Mouse (Mus musculus): ENCODE measurements at regions not wholly inside any gene's neighbourhood (a gene's known extent, or its start where the extent isn't known, plus 50 kb on each side); places are given as distances from the start of the nearest gene placed in this dataset.

DNA sequence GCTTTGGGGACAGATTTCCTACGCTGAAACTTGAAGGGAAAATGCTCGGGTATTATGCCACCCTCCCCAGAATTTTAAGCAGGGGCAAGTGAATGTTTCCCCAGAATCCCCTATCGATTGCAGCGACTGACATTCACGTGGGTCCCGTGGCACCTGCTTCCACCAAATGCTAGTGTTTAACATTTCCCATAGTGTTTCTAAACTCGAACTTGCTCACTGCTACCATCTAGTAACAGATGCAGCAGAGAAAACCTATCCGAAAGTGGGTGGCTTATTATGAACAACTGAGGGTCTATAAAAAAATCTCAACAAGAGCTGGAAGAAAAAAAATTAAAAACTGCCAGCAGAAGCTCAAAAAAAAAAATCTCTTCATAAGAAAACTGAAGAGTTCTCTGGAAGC lies 284.2 kb downstream of the Rnf144a start:
- no peak for ATAC-seq

DNA sequence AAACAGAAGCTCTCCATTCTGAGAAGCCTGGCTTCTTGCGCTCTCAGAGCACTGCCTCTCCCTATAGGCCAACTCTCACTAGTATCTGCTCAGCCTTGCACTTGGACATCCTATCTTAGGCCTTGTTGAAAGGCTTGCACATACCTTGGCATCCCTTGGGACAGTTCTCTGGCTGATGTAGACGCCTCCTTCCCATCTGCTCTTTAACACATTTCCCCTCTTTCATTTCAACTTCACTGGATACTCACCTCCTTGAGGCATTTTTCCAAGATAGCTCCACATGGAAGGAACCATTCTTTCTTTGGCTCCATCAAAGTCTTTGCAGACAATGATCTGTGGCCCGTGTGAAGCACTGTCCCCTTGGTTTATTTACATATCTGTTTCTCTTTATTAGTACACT lies 285.0 kb downstream of the Rnf144a start:
- no peak for ATAC-seq

DNA sequence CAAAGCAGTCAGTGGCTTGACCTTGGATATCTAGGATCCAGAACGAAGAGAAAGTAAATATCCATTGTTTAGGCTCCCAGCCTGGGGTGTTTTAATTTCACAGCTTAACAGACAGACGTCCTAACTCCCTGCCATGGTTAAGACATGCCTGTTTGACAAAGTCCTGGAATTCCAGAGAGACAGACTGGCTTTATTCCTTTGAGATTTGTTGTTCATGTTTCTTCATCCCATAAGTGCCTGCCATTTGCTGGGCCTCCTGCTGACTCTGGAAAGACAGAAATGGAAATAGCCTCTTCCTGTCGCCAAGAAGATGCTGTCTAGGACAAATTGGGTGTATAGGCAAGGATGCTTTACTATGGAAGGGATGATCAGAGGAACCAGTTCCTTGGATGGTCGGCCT lies 285.5 kb downstream of the Rnf144a start:
- ATAC-seq: no peak

DNA sequence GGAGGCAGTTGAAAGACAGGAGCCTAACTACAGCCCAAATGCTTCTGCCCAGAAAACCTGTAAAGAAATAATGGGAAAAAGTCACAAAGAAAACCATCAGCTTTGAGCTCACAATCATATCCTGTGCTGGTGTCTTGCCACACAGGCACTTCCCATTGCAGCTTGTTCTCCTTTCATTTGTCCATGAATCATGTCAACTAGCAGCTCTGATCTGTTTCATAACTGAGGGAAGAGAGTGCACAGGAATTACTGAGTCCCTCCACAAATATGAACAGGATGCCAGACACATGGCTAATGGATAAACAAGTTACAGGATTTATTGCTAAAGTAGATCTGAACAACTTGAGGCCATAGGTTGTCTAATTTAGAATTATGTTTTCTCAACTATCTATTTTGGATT lies 286.2 kb downstream of the Rnf144a start:
- no peak for ATAC-seq

DNA sequence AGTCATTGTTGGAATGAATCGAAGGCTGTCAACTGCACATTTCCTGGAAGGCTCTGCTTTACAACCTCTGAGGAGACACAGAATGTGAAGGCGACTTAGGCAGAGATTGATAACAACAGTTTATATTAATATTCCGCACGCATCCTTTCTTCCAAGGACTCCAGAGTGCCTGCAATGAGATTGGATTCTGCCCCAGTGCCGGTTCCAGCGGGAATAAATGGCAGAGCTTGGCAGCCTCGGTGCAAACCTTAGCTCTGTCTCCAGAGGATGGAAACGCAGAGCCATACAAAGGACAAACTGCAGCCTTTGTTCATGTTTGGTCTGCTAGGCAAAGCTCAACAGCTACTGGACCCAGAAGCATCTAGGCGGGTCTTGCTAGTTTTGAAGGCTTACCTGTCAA lies 288.8 kb downstream of the Rnf144a start:
- no peak for ATAC-seq

DNA sequence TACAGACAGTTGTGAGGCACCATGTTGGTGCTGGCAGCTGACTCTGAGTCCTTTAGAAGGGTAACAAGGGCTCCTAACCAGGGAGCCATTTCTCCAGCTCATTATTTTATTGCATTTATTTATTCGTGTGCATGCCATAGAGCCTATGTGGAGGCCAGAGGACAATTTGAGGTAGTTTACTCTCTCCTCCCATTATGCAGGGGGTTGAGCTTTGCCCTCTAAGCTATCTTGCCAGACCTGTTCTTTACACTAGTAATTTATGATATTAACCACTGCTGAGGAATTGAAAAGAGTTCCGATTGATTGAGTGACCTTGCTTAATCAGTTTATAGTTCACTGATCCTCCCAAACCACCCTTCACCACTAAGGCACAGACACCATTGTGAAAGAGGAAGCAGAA lies 290.8 kb downstream of the Rnf144a start:
- no peak for ATAC-seq

DNA sequence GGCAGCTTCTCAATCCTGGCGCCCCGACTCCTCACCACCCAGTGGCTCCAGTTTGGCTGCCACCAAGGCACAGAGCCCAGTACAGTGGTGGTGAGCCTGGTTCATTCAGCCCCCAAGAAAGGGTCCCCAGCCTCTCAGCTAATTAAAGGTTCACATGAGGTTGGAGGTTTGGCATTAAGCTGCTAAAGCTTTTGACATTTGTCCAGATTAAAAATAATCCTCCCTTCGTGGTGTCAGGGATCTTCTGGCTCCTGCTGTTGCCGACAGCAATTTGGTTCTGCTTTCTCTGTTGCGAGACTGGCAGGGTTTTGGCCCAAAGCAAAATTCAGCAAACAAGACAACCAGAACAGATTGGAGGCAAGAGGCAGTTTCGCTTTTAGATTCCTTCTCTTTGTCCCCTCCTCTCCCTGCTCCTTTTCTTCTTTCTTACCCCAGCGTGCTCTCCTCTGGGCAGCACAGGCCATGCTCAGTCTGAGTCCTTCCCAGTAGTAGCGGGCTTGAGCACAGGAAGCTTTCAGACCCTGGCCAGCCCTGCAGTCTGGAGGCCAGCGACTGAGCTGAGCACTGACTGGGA lies 299.6 kb downstream of the Rnf144a start:
- no peak for ATAC-seq

DNA sequence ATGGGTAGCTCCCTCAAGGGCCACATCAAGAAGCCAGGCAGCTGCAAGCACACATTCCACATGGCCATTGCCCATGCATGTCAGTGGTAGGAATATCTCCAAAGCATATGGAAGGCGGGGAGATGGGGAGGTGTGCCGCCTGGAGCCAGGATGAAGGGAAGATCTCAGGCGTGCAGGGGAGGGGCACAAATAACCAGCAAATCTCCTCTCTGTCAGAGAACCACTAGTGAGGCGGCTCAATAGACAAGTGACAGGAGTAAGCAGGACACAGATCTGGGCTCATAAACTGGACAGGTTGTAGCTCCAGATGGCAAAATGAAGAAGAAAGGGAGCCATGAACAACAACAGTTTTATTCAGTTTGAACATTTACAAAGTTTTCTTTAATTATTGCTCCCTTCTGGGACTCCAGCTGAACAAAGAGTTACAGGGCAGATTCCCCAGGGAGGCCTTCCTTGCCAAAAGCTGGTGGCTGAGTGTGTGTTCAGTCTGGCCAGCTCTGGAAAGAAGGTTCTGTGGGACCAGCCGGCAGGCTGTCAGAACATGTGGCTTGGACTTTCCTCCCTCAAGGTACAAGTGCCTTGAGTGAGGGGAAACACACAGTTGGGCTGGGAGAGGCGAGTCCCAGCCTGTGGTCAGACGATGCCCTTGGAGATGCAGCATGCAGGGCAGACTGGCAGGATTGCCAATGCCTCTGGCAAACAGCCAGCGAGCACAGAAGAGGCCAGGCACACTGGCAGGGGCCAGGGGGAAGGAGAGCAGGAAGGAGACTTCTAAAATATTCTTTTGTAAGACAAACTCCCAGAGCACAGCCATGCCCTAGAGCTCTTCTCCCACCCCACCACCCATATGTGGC lies 302.7 kb downstream of the Rnf144a start:
- ATAC-seq: no peak

DNA sequence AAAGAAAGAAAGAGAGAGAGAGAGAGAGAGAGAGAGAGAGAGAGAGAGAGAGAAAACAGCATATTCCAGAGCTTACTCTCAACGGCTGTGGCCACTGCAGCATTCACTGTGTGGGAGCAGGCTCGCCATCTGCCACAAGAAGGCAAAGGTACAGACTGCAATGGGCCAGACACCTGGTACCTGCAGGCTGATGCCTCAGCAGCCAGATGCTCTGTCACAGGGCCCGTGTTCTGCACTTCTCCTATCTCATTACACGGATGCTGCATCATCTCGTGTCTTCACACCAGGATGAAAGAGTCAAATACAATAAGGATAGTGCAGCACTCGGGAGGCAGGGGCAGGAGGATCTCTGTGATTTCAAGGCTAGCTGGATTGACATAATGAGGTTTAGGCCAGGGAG lies 305.2 kb downstream of the Rnf144a start:
- no peak for ATAC-seq

DNA sequence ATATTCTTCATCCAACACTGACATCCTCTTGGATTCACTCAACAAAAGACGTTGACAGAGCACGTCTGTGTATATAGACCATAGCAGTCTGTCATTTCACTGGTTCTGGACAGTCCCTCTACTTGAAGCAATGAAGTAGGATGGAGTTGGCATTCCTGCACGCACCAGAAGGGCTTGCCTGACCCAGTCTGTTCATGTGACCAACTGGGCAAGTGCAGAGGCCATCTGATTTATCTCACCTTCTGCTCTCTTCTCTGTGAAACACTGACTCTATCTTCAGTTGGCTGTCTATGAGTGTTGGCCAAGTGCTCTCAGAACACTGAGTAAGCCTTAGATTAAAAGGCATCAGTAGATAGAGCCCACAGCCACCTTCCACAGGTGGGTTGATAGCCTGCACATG lies 310.7 kb downstream of the Rnf144a start:
- ATAC-seq: no peak

DNA sequence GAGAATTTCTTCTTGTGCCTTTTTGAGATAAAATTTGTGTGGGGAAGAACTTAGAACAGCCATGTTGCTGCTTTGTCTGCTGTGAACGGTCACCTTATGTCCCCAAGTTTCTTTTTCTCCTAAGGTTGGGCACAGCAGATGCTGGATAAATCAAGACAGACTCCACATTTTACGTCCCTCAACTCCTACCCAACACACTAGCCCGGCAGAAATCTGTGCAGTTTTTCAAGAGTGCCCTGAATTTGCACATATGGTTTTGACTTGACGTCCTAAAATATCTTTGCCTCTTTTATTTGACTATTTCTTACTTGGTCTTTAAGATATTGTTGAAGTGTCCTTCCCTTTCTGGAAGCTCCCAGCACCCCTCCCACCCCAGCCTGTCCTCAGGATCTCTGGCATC lies 312.7 kb downstream of the Rnf144a start:
- ATAC-seq: no peak

DNA sequence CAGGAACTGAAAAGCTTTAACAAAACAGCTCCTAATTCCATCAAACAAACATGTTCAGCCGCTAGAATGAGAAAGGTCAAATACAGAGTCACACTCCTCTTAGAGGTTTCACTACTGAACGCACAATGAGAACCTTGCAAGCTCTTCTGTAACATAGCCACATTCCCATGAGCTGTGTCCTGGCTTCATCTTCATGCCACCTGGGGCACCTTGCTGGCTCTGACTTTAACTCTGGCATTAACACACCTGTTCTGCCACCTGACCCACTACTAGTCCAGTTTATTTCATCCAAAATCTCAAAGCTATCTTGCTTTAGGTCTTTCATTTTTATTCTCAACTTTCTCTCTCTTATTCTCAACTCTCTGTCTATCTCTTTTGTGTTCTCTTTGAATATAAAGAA lies 314.9 kb downstream of the Rnf144a start:
- ATAC-seq: no peak

DNA sequence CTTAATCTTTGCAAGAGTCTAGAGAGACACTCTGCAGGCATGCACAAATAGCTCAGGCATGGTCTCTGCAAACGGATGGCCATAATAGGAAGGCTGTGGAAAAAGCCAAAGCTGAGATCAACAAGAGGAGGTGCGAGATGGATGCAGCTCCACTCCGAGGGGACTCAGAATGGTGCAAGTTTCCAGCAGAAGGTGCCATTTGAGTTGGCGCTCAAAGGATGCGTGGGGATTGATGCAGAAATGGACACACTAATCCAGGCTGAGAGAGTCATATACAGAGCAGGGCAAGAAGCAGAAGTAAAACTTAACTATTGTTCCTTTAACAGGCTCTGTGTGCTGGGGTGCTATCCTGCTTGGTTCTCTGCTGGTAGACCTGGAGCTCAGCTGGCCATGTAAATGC lies 315.9 kb downstream of the Rnf144a start:
- ATAC-seq: no peak

DNA sequence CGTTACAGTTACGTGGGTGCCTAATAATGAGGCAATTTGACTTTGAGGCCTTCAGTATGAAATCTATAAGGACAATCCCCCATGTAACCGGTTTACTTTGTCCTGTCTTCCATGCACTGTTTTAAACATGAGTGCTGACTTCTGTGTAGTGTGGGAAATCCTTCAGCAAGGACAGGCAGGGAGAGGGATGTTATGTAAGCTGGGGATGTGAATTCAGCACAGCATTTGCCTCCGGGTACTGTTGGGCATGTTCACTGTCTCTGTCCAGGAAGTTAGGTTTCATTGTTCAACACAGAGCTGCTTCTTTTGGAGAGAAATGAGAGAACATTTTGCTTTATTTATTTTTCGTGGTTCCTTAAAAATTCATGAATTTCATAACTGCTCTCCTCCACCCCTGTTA lies 322.7 kb downstream of the Rnf144a start:
- ATAC-seq: no peak

DNA sequence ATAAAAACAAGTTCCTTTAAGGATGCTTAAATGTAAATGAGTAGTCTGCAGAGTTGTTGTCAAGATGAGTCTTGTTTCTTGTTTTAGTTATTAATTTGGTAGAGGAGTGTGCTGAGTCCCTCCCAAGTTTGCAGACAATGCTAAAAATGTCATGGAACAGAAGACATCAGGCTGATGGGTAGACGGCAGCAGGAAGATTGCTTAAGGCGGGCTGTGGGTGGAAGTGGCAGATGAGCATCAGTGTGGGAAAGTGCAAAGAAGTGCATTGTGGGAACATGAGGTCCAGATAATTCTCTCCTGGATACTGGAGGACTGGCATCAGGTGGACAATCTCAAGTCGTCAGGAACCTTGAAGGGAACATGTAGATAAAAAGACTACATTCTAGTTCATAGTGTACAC lies 323.2 kb downstream of the Rnf144a start:
- ATAC-seq: no peak

DNA sequence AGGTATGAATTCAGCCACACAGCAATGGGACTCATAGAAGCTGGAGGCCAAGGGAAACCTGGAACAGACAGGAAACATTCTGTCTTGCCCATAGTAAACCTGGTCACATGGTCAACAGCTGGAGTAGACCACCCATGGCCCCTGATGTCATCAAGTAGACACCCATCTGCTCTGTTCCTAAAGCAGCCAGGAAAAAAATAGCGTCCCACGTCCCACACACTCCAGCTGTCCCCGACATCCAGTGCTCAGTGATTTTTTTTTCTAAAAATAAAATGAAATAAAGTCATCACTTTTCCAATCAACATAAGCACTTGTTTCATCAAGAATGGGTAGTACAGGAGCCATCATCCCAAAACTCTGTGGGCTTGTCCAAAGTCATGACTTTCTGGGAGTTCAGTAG lies 326.7 kb downstream of the Rnf144a start:
- no peak for ATAC-seq

DNA sequence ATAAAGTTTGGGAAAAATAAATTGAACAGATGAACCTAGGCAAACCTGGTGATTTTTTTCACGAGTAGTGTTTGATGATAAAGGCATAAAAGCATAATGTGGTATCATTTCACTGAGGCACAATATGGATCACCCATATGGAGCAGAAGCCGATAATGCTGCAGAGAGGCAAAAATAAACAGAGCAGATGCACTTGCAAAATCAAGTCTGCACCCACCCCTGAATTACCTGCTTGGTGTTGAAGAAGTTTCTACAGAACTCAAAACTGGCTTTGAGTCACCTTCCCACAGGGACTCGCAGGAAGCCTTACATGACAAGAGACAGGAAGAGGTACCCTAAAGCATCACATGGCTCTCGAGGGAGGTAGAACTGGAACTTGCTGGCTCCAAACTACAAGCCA lies 328.1 kb downstream of the Rnf144a start:
- no peak for ATAC-seq

DNA sequence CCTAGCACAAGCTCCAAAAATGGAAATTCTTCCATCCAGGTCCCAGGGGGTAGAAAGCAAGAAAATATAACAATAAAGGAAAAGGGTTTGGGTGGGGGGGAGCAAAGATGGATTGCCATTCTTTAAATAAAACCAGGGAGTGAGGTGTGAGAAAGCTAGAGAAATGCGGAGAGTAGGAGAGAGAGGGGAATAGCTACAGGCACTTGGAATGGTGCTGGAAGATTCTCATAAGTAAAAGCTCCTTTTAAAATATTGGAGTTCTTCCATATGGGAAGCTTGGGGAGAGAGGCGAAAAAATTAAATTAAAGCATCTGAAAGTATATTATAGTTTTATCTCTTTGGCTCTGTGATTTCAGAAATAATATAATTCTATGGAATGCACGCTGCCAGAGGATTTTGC lies 328.6 kb downstream of the Rnf144a start:
- ATAC-seq: no peak

DNA sequence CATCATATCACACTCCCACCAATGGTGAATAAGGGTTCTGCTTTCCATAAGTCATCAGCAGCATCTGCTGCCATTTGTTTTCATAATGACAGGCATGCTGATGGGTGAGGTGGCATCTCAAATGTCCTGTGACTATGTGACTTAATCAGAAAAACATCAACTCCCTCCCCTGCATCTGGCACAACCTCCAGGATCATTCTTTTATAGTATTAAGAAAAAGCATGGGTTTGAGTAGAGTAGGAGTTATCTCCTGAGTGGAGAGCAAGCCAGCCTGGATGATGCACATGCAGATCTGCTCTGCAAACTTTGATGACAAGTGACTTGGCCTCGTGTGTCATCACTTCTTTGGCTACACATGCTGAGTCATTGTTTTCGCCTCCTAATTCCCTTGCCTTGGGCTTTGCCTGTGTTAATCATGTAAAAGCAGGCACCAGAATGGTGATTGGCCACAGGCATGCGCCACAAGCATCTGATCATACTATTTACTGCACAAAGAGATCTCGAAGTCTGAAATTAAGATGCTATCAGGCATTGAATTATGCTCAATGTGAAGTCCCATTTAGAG lies 335.9 kb downstream of the Rnf144a start:
- no peak for ATAC-seq

DNA sequence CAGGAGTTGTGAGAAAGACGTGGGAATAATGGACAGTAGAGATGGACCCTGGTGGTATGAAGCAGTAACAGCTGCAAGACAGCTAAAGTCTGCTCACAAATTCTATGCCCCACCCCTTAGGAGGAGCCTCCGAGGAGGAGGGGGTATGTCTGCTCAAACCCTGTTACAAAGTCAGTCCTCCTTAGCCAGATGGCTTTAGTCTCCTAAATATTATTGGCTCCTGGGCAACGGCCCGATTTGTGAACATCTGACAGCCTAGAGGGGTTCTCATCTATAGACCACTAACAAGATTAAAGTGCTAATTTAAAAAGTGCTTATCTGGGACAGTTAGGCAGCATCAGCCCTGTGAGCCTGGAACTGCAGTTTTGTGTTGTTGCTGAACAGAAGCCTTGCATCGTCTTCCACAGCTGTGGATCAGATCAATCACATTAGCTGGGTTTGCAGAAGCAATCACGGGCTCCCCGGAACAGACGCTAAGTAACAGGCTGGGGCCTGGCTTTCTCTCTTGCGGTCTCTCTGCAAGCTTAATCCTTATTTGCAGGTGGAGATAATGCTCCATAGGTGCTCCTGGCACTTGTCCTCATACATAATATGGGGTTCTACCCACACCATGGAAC lies 339.3 kb downstream of the Rnf144a start:
- no peak for ATAC-seq

DNA sequence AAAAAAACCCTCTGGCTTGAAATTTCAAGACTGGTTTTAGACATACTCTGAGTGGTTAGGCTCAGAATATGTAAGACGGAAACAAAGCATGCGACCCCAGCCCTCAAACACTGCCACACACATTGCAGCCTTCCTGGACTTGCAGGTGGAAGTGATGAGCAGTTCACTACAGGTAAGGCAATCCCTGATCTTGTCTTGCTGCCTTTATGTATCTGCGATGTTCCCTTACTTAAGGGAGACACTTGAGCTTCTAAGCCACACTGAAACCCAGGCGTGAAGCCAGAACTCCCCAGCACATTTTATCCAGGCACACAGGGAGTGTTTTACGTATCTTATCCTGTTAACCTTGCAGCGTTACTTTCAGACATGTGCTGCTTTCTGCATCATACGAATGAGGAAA lies 342.9 kb downstream of the Rnf144a start:
- no peak for ATAC-seq

DNA sequence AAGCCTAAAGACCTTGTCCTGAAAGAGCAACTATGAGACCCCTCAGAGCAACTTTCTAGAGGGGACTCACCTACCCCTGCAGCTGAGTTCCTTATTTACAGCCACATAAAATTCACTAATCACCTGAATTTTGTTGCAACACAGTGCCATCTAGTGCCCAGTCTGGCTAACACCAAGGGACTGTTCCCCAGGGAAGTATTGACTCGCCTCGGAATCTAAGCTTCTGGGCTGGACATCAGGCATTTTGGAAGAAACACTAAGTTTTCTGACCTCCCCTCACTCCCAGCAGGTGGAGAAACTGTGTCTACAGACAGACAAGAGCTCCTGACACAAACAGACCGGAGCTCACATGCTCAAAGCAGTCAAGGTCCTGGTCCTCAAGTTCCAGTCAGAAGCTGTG lies 343.4 kb downstream of the Rnf144a start:
- ATAC-seq: peak; percentile 35

DNA sequence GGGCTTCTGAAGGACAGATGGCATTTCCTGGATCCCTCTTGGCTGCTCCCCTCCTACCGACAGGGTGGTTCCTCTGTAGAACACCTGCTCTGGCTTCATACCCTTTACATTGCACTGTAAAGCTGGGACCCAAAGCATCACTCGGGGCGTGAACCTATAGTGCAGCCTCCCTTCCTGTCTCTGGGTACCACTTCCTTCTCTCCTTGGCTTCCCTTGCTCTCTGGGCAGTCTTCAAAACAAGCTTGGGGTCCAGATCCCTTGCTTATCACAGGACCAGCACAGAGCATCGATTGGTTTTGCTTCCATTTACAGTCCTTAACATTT lies 346.4 kb downstream of the Rnf144a start:
- peak; percentile 70 for ATAC-seq

Measured in CD4-positive, CD25-positive, alpha-beta regulatory T cell, adult 4 months (primary cell).